Comparison of ENCODE assay signal across 10 mouse cellular contexts in genomic region chr11:75346556-75347187, GRCm38 (mm10). TPM values are rescaled to one million over a fixed set of nuclear protein-coding genes. Genes with fewer than 3 reads are reported as not detected.
DNase-seq lines count a peak whose midpoint lies in the region; ATAC-seq lines count a peak whose summit lies in the region.
"Had no signal": no experiment of that assay in that cellular context is flagged by ENCODE, and none has a peak within 500 bp of the region (broad histone marks: within the 10 kb centered on the region; RNA-seq: fewer than 3 reads in every experiment).

No protein-coding gene starts in this region.

- peaks cover 3% of the 10 kb centered on the region; the same call in 1 of the 2 replicates for H3K36me3 ChIP-seq in kidney, embryonic 15.5 days
- no peaks in the 10 kb centered on the region for H3K36me3 ChIP-seq in hindbrain, embryonic 15.5 days
- H3K36me3 ChIP-seq in midbrain, embryonic 12.5 days, result no peaks in the 10 kb centered on the region

- H3K4me1 ChIP-seq in kidney, embryonic 15.5 days, result peaks cover 41% of the 10 kb centered on the region
- peaks cover 18% of the 10 kb centered on the region for H3K4me1 ChIP-seq in hindbrain, embryonic 15.5 days (replicated peaks)
- H3K4me1 ChIP-seq in midbrain, embryonic 12.5 days, result peaks cover 20% of the 10 kb centered on the region

- H3K27ac ChIP-seq in kidney, embryonic 15.5 days, result no peak overlapping the region
- no peak overlapping the region for H3K27ac ChIP-seq in hindbrain, embryonic 15.5 days (replicated peaks)
- no peak overlapping the region for H3K27ac ChIP-seq in midbrain, embryonic 12.5 days (replicated peaks)

- peak overlapping the region; percentile 78 for H3K4me3 ChIP-seq in kidney, embryonic 15.5 days (replicated peaks)
- H3K4me3 ChIP-seq in hindbrain, embryonic 15.5 days, result no peak overlapping the region
- H3K4me3 ChIP-seq in midbrain, embryonic 12.5 days, result no peak overlapping the region

- peak overlapping the region; percentile 90 for H3K4me2 ChIP-seq in kidney, embryonic 15.5 days
- H3K4me2 ChIP-seq in hindbrain, embryonic 15.5 days, result peak overlapping the region; percentile 79; the same call in 1 of the 2 replicates
- H3K4me2 ChIP-seq in midbrain, embryonic 12.5 days (replicated peaks), result peak overlapping the region; percentile 95

- no peak for ATAC-seq in kidney, embryonic 15.5 days (replicated peaks; ENCODE audit: low FRiP score)
- ATAC-seq in hindbrain, embryonic 15.5 days (ENCODE audit: low FRiP score, low read depth), result no peak
- ATAC-seq in midbrain, embryonic 12.5 days (ENCODE audit: low FRiP score, low read depth), result no peak

- peak overlapping the region; percentile 21 for H3K9ac ChIP-seq in kidney, embryonic 15.5 days
- no peak overlapping the region for H3K9ac ChIP-seq in hindbrain, embryonic 15.5 days
- no peak overlapping the region for H3K9ac ChIP-seq in midbrain, embryonic 12.5 days (replicated peaks)

- H3K9me3 ChIP-seq in kidney, embryonic 15.5 days (replicated peaks), result no peaks in the 10 kb centered on the region
- H3K9me3 ChIP-seq in hindbrain, embryonic 15.5 days, result no peaks in the 10 kb centered on the region
- no peaks in the 10 kb centered on the region for H3K9me3 ChIP-seq in midbrain, embryonic 12.5 days

- H3K27me3 ChIP-seq in kidney, embryonic 15.5 days, result no peaks in the 10 kb centered on the region
- H3K27me3 ChIP-seq in hindbrain, embryonic 15.5 days, result no peaks in the 10 kb centered on the region
- no peaks in the 10 kb centered on the region for H3K27me3 ChIP-seq in midbrain, embryonic 12.5 days

- WGBS in kidney, embryonic 15.5 days, result 52% methylated on average over 4 of the region's 4 CpGs
- 45% methylated on average over 4 of the region's 4 CpGs for WGBS in hindbrain, embryonic 15.5 days
- WGBS in midbrain, embryonic 12.5 days, result 68% methylated on average over 4 of the region's 4 CpGs

- DNase-seq in kidney, adult 9 months, result no peak
- DNase-seq in adipocyte (ENCODE audit: low spot score), result peak; percentile 34
- DNase-seq in thymus, adult 18-20 months, result no peak
- no peak for DNase-seq in left cerebral cortex, adult 18-20 months (ENCODE audit: low spot score in 2 of 2)
- no peak for DNase-seq in kidney, postnatal 36 days
- DNase-seq: cerebellum, adult 9-11 months; lung, postnatal 14 days had no signal

RNA-seq across cellular contexts. Expression of gene Rpa1, which starts 1.5 kb away (rescaled TPM):
- 123 and 128 TPM in 2 replicates for polyA plus RNA-seq in kidney, embryonic 15.5 days (2015; fragmentation: Nextera tagmentation; extraction: Ambion mirVana)
- 54.4 and 61.4 TPM in 2 replicates for polyA plus RNA-seq in hindbrain, embryonic 15.5 days (2015; fragmentation: Nextera tagmentation; extraction: Ambion mirVana)
- 107 and 110 TPM in 2 replicates for polyA plus RNA-seq in midbrain, embryonic 12.5 days (2016; fragmentation: Nextera tagmentation; extraction: Ambion mirVana)
- 10 to 100 TPM; 47.2 to 49.9 TPM for total RNA-seq in left cerebral cortex, adult 18-20 months (2021)

RNA-seq across cellular contexts. Expression of gene Smyd4, which starts 1.6 kb away (rescaled TPM):
- polyA plus RNA-seq in kidney, embryonic 15.5 days (2015; fragmentation: Nextera tagmentation; extraction: Ambion mirVana), result 14.6 and 15.2 TPM in 2 replicates
- 15.6 and 16.8 TPM in 2 replicates for polyA plus RNA-seq in hindbrain, embryonic 15.5 days (2015; fragmentation: Nextera tagmentation; extraction: Ambion mirVana)
- 16.3 and 16.6 TPM in 2 replicates for polyA plus RNA-seq in midbrain, embryonic 12.5 days (2016; fragmentation: Nextera tagmentation; extraction: Ambion mirVana)
- total RNA-seq in left cerebral cortex, adult 18-20 months (2021), result 10 to 100 TPM; 13.7 to 17.5 TPM
